Mouse (Mus musculus) yolk sac, embryonic 10.5 days (tissue): ENCODE results near the gene Polr2m.

ENCODE experiments used
- DNase-seq: peaks from one replicate; pipeline ENCODE4 v3.0.0-alpha.2; 2017; ENCODE audit warnings: low spot score

Gene Polr2m

DNA sequence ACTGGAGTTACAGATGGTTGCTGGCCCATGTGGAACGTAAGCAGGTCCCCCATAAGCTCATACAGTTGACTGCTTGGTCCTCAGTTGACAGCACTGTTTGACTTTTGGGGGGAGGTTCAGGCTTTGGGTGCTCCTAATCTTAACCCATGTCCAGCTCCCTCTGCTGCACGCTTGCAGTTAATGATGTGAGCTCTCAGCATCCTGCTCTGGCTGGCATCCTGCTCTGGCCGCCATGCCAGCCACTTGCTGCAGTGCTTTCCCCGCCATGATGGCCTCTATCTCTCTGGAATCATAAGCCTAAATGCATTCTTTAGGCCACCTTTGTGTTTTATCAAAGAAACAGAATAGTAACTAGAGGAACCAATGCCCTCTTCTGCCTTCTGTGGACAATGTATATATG lies 10.2 kb downstream of the Polr2m start:
- no peak for DNase-seq

DNA sequence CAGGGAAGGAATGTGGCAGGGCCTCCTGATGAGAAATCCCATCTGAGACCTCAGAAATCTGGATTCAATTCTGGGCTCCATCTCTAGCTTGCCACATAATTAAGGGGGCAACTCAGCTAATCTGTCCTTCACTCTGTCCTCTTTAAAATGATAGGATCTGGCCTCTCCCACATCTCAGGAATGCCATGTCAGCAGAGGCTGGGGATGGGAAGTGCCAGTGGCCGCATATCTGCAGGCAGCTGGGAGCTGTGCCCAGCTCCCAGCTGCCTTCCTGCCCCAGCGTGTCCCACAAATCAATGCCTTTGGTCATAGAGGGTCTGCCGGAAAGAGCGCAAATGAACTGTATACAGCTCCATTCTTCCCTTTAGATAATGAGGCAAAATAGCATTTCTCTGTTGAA lies 18.3 kb downstream of the Polr2m start:
- no peak for DNase-seq

DNA sequence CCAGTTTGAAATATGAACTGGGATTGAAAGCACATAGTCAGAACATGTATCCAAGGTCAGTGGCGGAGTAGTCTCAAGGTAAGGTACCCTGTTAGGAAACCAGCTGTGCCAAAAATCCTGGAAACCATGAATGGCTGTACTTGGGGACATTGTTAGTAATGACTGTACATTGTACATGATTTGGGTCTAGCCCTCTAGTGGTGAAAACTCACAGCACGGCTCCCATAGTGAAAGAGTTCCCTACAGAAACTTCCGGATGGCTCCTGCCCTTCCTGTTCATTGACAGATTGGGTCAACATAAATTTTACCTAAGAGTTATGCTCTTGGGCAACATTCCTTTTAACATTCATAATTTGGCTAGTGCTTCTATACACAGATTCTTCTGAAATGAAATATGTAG lies 19.6 kb downstream of the Polr2m start:
- DNase-seq, result no peak

DNA sequence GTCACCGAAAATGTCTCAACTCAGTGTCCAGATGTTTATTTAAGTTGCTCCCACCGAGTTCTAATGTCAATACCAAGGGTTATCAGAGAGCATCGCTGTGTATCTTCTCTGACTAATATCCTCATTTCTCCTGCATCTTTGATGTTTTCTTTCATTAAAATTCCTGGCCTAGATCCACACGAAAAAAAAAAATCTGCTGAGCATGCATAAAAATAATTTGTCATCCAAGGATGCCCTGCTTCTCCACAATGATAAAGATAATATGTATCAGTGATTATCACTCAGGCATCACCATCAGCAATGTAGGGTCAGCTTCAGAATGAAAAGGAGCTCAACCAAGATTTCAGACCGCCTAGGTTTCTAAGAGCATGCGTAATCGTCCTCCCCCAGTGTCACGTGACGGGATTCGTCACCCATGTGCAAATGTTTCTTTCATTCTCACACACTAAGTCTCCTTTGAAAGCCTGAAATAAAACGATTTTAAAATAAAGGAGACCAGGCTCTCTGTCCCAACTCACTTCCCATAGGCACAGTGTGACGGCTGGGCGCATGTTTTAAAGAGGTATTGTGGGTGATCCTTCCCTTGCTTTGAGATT lies 22.6 kb downstream of the Polr2m start:
- no peak for DNase-seq

DNA sequence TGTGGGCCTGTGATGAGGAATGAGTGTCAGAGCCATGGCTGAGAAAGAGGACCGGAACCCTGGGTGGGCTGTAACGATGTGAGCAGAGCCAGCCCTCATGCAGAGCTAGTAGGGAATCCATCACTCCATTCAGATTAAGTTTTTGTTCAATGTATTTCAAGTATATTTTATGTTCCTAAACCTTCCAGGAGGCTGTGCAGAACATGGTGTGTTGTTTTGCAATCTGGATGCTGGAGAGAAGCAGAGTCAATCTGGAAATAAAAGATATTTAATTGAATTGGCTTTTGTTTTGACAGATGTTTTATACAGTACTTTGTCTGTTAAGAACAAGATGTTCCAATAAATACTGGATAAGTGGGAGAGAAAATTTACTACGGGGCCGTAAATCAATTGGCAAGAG lies 29.0 kb downstream of the Polr2m start:
- DNase-seq, result no peak

DNA sequence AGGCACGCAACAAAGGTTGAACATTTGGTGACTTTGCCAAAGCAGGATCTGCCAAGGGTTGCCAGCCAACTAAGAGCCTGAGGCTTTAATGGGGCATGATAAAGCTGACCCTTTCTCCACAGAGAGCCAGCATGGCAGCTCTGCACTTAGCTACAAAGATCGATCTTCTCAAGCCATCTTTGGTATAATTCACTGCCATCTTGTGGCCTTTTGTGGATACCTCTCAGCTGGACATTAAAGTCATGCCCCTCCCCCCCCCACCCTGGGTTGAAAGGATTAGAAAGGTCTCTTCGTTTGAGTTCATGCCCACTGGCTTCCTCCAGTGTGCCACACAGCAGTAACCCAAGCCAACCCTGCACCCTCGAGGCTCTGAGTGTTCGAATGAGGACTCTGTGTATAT lies 31.8 kb downstream of the Polr2m start:
- DNase-seq, result no peak

DNA sequence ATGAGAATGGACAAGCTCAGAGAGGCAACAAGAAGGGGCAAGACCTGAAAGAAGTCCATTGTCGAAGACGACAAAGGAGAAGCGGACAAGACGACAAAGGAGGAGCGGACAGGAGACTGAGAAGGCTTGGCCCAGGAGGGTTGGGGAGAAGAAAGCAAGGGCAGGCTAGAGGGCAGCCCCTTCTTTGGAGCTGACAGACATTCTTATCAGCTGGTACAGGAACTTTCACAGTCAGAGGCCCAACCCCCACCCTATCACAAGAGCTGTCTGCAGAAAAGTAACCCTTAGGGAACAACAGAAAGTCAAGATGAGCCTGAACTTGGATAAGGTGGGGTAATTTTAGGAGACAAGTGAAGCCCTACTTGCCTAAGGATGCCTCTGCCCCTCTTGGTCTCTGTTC lies 32.4 kb downstream of the Polr2m start:
- no peak for DNase-seq

DNA sequence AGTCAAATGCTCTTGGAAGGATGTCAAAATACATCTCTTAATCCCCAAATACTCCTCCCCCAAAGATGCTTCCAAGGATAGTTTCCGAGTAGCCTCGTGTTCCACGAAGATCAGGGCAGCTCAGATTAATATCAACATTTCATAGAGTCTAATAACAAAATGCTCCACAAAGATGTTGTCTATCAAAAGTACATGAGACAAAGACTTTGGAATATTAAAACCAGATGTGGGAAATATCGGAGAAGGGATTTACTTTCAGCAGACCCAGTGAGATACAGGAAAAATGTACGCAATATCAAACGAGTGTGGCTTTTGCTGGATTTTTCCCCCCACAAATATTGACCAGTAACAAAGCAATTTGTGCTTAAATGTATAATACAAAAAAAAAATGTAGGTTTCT lies 35.1 kb downstream of the Polr2m start:
- no peak for DNase-seq

DNA sequence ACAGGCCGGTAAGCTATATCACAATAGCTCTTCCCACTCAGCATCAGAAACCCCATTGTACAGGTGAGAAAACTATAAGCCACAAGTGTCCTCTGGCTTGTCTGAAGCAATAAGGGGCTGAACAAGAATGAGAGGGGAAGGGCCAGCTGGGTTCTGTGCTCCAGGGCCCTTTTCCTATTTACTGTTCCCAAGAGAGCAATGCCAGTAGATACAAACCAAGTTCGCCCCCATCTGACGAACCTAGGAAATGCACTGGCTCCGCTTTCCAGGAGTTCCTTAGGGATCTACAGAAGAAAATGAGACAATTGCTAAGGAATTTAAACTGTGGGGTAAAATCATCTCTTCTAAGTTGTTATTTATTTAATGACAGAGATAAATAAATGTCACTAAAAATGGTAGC lies 38.2 kb downstream of the Polr2m start:
- peak; percentile 24 for DNase-seq

DNA sequence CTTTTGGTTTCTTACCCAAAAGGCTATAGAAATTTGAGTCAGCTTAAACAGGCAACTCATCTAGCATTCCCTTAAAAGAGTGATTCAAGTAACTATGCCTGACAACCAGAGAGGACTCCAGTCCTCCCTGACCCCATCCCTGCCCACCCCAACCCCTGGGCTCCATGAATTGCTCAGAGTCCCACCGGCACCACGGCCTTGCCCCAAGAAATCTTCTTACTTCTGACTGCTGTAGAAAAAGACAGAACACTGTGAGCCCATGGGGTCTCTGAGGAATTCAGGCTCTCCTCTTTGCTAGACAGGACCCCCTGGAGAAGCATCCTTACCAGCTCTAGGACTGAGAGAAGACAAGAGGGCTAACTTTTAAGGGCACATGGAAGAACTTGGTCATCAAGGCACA lies 40.4 kb downstream of the Polr2m start:
- DNase-seq, result no peak

DNA sequence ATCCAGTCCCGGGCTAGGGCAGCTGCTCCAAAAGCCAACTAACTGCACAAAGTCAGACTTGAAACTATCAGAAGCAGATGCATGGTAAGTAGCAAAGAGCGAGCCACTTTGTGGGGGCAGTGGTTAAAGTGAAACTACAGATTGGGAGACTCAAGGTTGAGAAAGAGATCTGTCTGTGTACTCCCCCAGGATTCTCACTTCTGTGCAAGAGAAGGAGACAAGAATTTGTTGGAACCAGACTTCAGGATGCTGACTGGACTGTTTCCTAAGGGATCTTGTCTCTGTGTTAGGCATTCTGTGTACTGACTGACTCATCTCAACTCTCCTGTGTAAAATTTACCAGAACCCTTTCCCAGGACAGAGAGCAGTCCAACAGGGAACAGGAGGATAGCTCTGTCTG lies 47.6 kb downstream of the Polr2m start:
- DNase-seq, result no peak
